Mouse (Mus musculus): ENCODE data around the gene Dpt. TPM values are rescaled to one million over a fixed set of nuclear protein-coding genes. Genes with fewer than 3 reads are reported as not detected.

The Dpt gene
- 115 and 149 TPM in 2 replicates for polyA plus RNA-seq (2015; fragmentation: Nextera tagmentation; extraction: Ambion mirVana)

DNA sequence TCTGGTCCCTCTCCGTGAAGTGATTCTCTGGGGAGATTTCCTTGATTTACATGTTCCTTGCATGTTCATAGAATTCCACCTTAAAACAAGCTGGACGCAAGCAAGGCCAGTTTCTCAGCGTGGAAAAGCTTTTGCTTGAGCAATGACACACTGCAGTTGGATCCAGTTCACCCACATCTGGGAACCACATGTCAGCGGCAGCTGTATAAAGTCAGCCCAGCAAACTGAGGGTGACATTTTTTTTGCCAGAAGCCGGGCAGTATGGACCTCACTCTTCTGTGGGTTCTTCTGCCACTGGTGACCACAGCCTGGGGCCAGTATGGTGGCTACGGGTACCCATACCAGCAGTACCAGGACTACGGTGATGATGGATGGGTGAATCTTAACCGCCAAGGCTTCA lies at the start of gene Dpt:
TSS of gene Dpt (plus strand) at position 174 of the 400 bp plus-strand sequence.
- H3K4me2 ChIP-seq (replicated peaks), result peak within 1 kb of the TSS; percentile 33
- WGBS, result 58% methylated on average over 8 of the region's 8 CpGs
- no peaks in the 10 kb centered on the region for H3K9me3 ChIP-seq (replicated peaks)
- H3K27ac ChIP-seq (replicated peaks), result peak within 1 kb of the TSS; percentile 78
- H3K36me3 ChIP-seq, result no peaks in the 10 kb centered on the region
- ATAC-seq (ENCODE audit: insufficient number of reproducible peaks, low FRiP score, low TSS enrichment, low read depth), result peak; percentile 78
- H3K4me1 ChIP-seq, result peaks cover 30% of the 10 kb centered on the region
- peak within 1 kb of the TSS; percentile 31 for H3K4me3 ChIP-seq (replicated peaks)
- H3K27me3 ChIP-seq, result no peaks in the 10 kb centered on the region
- H3K9ac ChIP-seq, result no peak within 1 kb of the TSS

- Histone ChIP-seq H3K27me3 (no peaks in the 10 kb centered on the region), H3K9ac (no peak overlapping the region), H3K4me2 (replicated peaks) (no peak overlapping the region), H3K4me3 (replicated peaks) (no peak overlapping the region), H3K4me1 (no peaks in the 10 kb centered on the region), H3K27ac (replicated peaks) (no peak overlapping the region), H3K9me3 (replicated peaks) (no peaks in the 10 kb centered on the region), H3K36me3 (no peaks in the 10 kb centered on the region)
- 84% methylated on average over 4 of the region's 4 CpGs for WGBS
- ATAC-seq (ENCODE audit: insufficient number of reproducible peaks, low FRiP score, low TSS enrichment, low read depth), result no peak
Observed at GRCm38 (mm10) chr1:164753736-164754135, 42.7 kb upstream of the Dpt start.

- Histone ChIP-seq H3K4me3 (replicated peaks) (no peak overlapping the region), H3K27ac (replicated peaks) (no peak overlapping the region), H3K9ac (no peak overlapping the region), H3K4me1 (no peaks in the 10 kb centered on the region), H3K4me2 (replicated peaks) (no peak overlapping the region), H3K36me3 (no peaks in the 10 kb centered on the region), H3K27me3 (no peaks in the 10 kb centered on the region), H3K9me3 (replicated peaks) (no peaks in the 10 kb centered on the region)
- ATAC-seq (ENCODE audit: insufficient number of reproducible peaks, low FRiP score, low TSS enrichment, low read depth), result no peak
- 40% methylated on average over 3 of the region's 3 CpGs for WGBS
Observed at GRCm38 (mm10) chr1:164755671-164756070, 40.8 kb upstream of the Dpt start.

DNA sequence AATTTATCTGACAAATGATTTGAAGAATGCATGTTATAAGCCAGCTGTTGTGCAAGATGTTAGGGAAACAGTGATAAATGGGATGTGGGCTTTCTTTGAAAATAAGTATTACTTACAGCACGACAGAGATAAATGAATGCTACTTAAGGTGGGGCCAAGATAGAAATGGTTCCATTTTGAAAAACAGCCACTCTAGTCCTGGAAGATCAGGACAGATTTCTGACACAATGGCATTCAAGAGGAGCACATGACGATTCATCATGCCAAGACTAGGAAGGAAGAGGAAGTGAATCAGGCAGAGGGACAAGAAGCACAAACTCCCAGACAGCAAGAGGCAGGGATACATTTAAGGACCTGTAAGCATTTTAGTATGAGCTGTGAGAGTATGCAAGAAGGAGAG lies 39.5 kb upstream of the Dpt start:
- Histone ChIP-seq H3K4me2 (replicated peaks) (no peak overlapping the region), H3K36me3 (no peaks in the 10 kb centered on the region), H3K9ac (no peak overlapping the region), H3K4me1 (no peaks in the 10 kb centered on the region), H3K27me3 (no peaks in the 10 kb centered on the region), H3K27ac (replicated peaks) (no peak overlapping the region), H3K4me3 (replicated peaks) (no peak overlapping the region), H3K9me3 (replicated peaks) (no peaks in the 10 kb centered on the region)
- 76% methylated on average over 2 of the region's 2 CpGs for WGBS
- ATAC-seq (ENCODE audit: insufficient number of reproducible peaks, low FRiP score, low TSS enrichment, low read depth), result no peak

- ATAC-seq (ENCODE audit: insufficient number of reproducible peaks, low FRiP score, low TSS enrichment, low read depth), result no peak
- Histone ChIP-seq H3K4me2 (replicated peaks) (no peak overlapping the region), H3K27ac (replicated peaks) (no peak overlapping the region), H3K36me3 (no peaks in the 10 kb centered on the region), H3K9ac (no peak overlapping the region), H3K4me3 (replicated peaks) (no peak overlapping the region), H3K9me3 (replicated peaks) (no peaks in the 10 kb centered on the region), H3K27me3 (no peaks in the 10 kb centered on the region), H3K4me1 (no peaks in the 10 kb centered on the region)
- WGBS, result 71% methylated on average over 2 of the region's 2 CpGs
Observed at GRCm38 (mm10) chr1:164758401-164758800, 38.0 kb upstream of the Dpt start.

DNA sequence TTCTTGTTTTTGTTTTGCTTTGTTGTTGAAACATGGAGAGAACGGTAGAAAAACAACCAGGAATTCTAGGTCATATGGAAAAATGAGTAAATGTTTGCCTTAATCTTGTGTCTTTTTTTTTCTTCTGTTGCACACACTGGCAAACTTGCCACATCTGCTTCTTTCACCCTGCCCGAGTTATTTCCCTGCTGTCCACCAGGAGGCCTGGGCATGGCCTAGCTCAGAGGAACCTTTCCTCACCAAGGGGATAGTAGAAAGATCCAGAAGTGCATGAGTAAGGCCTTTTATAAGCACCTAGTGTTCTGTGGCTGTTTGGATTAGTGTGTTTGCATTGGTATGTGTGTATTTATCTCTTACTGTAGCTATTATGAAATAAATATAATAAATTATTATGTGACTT lies 34.2 kb upstream of the Dpt start:
- no peak for ATAC-seq (ENCODE audit: insufficient number of reproducible peaks, low FRiP score, low TSS enrichment, low read depth)
- Histone ChIP-seq H3K9me3 (replicated peaks) (no peaks in the 10 kb centered on the region), H3K4me3 (replicated peaks) (no peak overlapping the region), H3K36me3 (no peaks in the 10 kb centered on the region), H3K27ac (replicated peaks) (no peak overlapping the region), H3K27me3 (no peaks in the 10 kb centered on the region), H3K4me2 (replicated peaks) (no peak overlapping the region), H3K4me1 (no peaks in the 10 kb centered on the region), H3K9ac (no peak overlapping the region)
- WGBS, result 47% methylated on average over 2 of the region's 2 CpGs

- Histone ChIP-seq H3K9me3 (replicated peaks) (no peaks in the 10 kb centered on the region), H3K4me3 (replicated peaks) (no peak overlapping the region), H3K4me1 (no peaks in the 10 kb centered on the region), H3K9ac (no peak overlapping the region), H3K4me2 (replicated peaks) (no peak overlapping the region), H3K36me3 (no peaks in the 10 kb centered on the region), H3K27me3 (no peaks in the 10 kb centered on the region), H3K27ac (replicated peaks) (no peak overlapping the region)
- 59% methylated on average over 3 of the region's 3 CpGs for WGBS
- no peak for ATAC-seq (ENCODE audit: insufficient number of reproducible peaks, low FRiP score, low TSS enrichment, low read depth)
Observed at GRCm38 (mm10) chr1:164766646-164767045, 29.8 kb upstream of the Dpt start.

GRCm38 (mm10) chr1:164770611-164771010 lies 25.8 kb upstream of the Dpt start:
- H3K27ac ChIP-seq (replicated peaks), result 0 out of 2 replicates have a peak overlapping the region, but pooled peaks have one; percentile 28
- no peak overlapping the region for H3K4me3 ChIP-seq (replicated peaks)
- H3K27me3 ChIP-seq, result no peaks in the 10 kb centered on the region
- no peaks in the 10 kb centered on the region for H3K36me3 ChIP-seq
- H3K9me3 ChIP-seq (replicated peaks), result no peaks in the 10 kb centered on the region
- no peak overlapping the region for H3K9ac ChIP-seq
- H3K4me2 ChIP-seq (replicated peaks), result no peak overlapping the region
- WGBS, result 45% methylated on average over 7 of the region's 7 CpGs
- H3K4me1 ChIP-seq, result no peaks in the 10 kb centered on the region
- peak; percentile 57 for ATAC-seq (ENCODE audit: insufficient number of reproducible peaks, low FRiP score, low TSS enrichment, low read depth)

GRCm38 (mm10) chr1:164780851-164781510 lies 15.5 kb upstream of the Dpt start:
- no peak overlapping the region for H3K4me2 ChIP-seq (replicated peaks)

DNA sequence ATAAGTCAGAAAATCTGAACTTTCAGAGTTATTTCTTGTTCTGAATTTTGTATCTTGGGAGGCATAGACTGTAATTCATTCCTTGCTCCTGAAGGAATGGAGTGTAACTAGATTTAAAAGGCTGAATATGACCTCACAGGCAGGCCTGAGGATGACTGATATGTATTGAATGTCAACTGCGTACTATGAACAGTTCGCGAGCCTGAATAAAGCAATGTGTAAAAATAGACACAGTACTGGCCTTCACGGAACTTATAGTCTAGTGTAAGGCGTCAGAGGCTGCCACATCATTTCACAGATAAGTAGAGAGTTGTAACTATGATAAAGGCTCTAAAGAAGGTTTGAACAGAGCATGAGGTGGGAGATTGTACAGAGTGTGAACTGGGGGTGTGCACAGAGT lies 10.3 kb upstream of the Dpt start:
- H3K9ac ChIP-seq, result no peak overlapping the region
- no peak overlapping the region for H3K4me3 ChIP-seq (replicated peaks)
- no peaks in the 10 kb centered on the region for H3K36me3 ChIP-seq
- ATAC-seq (ENCODE audit: insufficient number of reproducible peaks, low FRiP score, low TSS enrichment, low read depth), result no peak
- H3K27me3 ChIP-seq, result no peaks in the 10 kb centered on the region
- H3K9me3 ChIP-seq (replicated peaks), result no peaks in the 10 kb centered on the region
- no peaks in the 10 kb centered on the region for H3K4me1 ChIP-seq
- 80% methylated on average over 5 of the region's 5 CpGs for WGBS
- H3K4me2 ChIP-seq (replicated peaks), result no peak overlapping the region
- H3K27ac ChIP-seq (replicated peaks), result no peak overlapping the region

More at GRCm38 (mm10) chr1:164780851-164781510, 15.5 kb upstream of the Dpt start:
- Histone ChIP-seq H3K27me3 (no peaks in the 10 kb centered on the region), H3K9ac (no peak overlapping the region), H3K9me3 (replicated peaks) (no peaks in the 10 kb centered on the region), H3K4me3 (replicated peaks) (no peak overlapping the region), H3K27ac (replicated peaks) (no peak overlapping the region), H3K36me3 (no peaks in the 10 kb centered on the region), H3K4me1 (0 out of 2 replicates have a peak, but pooled peaks cover 4% of the 10 kb centered on the region)
- WGBS, result 40% methylated on average over 7 of the region's 7 CpGs
- no peak for ATAC-seq (ENCODE audit: insufficient number of reproducible peaks, low FRiP score, low TSS enrichment, low read depth)

DNA sequence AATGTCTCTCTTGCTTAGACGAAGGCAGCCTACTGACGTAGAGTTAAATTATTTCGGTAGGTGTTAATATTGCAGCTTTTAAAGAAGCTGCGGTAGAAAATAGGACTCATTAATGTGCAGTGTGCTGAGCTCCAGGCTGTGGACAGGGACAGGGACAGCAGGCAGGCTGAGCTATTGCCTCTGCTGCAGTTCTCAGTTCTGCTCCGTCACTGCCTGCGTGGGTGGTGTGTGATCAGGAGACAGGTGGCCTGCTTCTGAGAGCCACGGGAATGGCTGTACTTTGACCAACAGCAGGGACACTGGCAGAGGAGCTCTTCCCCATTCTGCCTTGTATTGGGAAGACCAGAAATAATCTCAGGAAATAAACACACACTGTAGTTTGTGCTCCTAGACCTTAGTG lies 8.7 kb upstream of the Dpt start:
- 77% methylated on average over 7 of the region's 7 CpGs for WGBS
- H3K27me3 ChIP-seq, result no peaks in the 10 kb centered on the region
- H3K4me3 ChIP-seq (replicated peaks), result no peak overlapping the region
- H3K4me1 ChIP-seq, result no peaks in the 10 kb centered on the region
- no peak overlapping the region for H3K27ac ChIP-seq (replicated peaks)
- H3K36me3 ChIP-seq, result no peaks in the 10 kb centered on the region
- ATAC-seq (ENCODE audit: insufficient number of reproducible peaks, low FRiP score, low TSS enrichment, low read depth), result no peak
- no peak overlapping the region for H3K9ac ChIP-seq
- no peaks in the 10 kb centered on the region for H3K9me3 ChIP-seq (replicated peaks)
- no peak overlapping the region for H3K4me2 ChIP-seq (replicated peaks)

DNA sequence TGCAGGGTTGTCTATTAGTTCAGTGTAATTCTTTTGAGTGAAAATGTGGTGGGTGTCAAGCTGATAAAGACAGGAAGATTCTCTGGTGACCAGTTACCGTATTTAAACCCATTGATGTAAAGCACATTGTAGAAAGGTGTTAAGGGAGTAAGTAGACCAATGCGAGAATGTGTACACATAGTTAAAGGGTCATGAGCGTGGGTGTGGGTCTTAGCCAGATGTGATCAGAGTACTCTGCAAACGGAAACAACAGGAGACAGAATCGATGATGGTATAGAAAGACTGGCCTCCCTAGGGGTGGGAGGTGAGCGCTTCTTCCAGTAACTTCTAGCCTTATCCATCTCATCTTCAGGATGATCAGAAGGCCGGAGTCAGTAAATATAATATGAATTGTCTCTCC lies 8.2 kb upstream of the Dpt start:
- Histone ChIP-seq H3K27ac (replicated peaks) (no peak overlapping the region), H3K9me3 (replicated peaks) (no peaks in the 10 kb centered on the region), H3K4me2 (replicated peaks) (no peak overlapping the region), H3K36me3 (no peaks in the 10 kb centered on the region), H3K4me1 (no peaks in the 10 kb centered on the region), H3K4me3 (replicated peaks) (no peak overlapping the region), H3K9ac (no peak overlapping the region), H3K27me3 (no peaks in the 10 kb centered on the region)
- WGBS, result 88% methylated on average over 7 of the region's 7 CpGs
- no peak for ATAC-seq (ENCODE audit: insufficient number of reproducible peaks, low FRiP score, low TSS enrichment, low read depth)

Measured in embryonic facial prominence, embryonic 15.5 days (tissue).